Mouse (Mus musculus) heart, adult 2 months (tissue): ENCODE measurements around the gene Htra3.

Experiments used
- CTCF ChIP-seq: fragments of 200-600 bp; IDR thresholded peaks from 2 replicates; pipeline ENCODE4 v1.8.1; 2022; ENCODE audit warnings: antibody characterized with exemption, mild to moderate bottlenecking, moderate library complexity
- POLR2A ChIP-seq: fragments of 200-500 bp; IDR thresholded peaks from 2 replicates; pipeline ENCODE4 v1.6.1; 2011; ENCODE audit warnings: mild to moderate bottlenecking, low read depth, low read length, control low read depth; ENCODE audit not compliant: insufficient read depth

DNA sequence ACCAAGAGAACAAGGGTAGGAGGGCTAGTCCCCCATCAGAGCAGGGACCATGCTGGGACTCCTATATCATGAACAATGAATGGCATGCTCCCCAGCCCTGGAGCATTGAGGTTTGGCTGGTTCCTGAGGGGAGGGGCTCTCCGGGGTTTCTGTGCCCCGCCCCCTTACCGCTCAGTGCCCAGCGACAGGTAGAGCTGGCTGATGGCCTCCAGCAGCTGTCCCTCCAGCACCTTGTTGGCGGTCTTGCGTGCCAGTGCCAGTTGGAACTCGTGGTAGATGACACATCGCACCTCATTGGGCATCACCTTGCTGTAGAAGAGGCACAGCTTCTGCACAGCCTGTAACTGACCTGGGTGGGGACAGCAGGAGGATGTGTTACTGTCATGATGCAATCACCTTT, 23.6 kb upstream of the Htra3 start:
- TF ChIP-seq POLR2A (no peak), CTCF (no peak)
